Mouse (Mus musculus) stomach, embryonic 14.5 days (tissue): ENCODE results near the gene Dennd1c. TPM values are rescaled to one million over a fixed set of nuclear protein-coding genes. Genes with fewer than 3 reads are reported as not detected.

Experiments used
- ATAC-seq: fragments of 200-750 bp; cut with Nextera tagmentation; 2 replicates; pipeline ENCODE4 v1.8.0; 2017; ENCODE audit warnings: low read depth, moderate TSS enrichment; ENCODE audit not compliant: insufficient number of reproducible peaks, insufficient read depth, low FRiP score
- H3K27ac ChIP-seq: fragments of 300-500 bp; sonication (generic); 2 replicates; pipeline ENCODE4 v1.5.1; 2014; ENCODE audit warnings: mild to moderate bottlenecking, low read length, moderate library complexity, mixed read lengths
- H3K27me3 ChIP-seq: fragments of 300-500 bp; sonication (generic); 2 replicates; pipeline ENCODE4 v1.6.1; 2014; ENCODE audit warnings: low read length, control low read depth, mixed read lengths; ENCODE audit not compliant: control insufficient read depth, insufficient read depth
- H3K36me3 ChIP-seq: fragments of 300-500 bp; sonication (generic); 2 replicates; pipeline ENCODE4 v1.6.1; 2014; ENCODE audit warnings: mild to moderate bottlenecking, control low read depth, low read length, moderate library complexity, mixed read lengths; ENCODE audit not compliant: control insufficient read depth, insufficient read depth
- H3K4me1 ChIP-seq: fragments of 300-500 bp; sonication (generic); 2 replicates; pipeline ENCODE4 v1.6.1; 2014; ENCODE audit warnings: low read length, control low read depth, mixed read lengths; ENCODE audit not compliant: control insufficient read depth, insufficient read depth
- H3K4me2 ChIP-seq: fragments of 300-500 bp; sonication (generic); replicated peaks from 2 replicates; pipeline ENCODE4 v1.6.1; 2014; ENCODE audit warnings: low read depth, low read length, control low read depth
- H3K4me3 ChIP-seq: fragments of 300-500 bp; sonication (generic); 2 replicates; pipeline ENCODE4 v1.5.1; 2014; ENCODE audit warnings: low read depth, low read length, control low read depth
- H3K9ac ChIP-seq: fragments of 300-500 bp; sonication (generic); replicated peaks from 2 replicates; pipeline ENCODE4 v1.6.1; 2014; ENCODE audit warnings: low read depth, mild to moderate bottlenecking, control low read depth, low read length, moderate library complexity, mixed read lengths
- H3K9me3 ChIP-seq: fragments of 300-500 bp; sonication (generic); 2 replicates; pipeline ENCODE4 v1.6.1; 2016; ENCODE audit warnings: low read depth, low read length, control low read depth; ENCODE audit not compliant: control insufficient read depth
- WGBS: fragments of 180-500 bp; shearing (Covaris S2); extraction: QIAGEN DNeasy Blood & Tissue Kit; methylation state at CpG from one replicate; pipeline ENCODE4 v1.1.7; 2014; 5-methylcytosine and 5-hydroxymethylcytosine counted together
- polyA plus RNA-seq: library from polyadenylated mRNA; unstranded; fragments of >200 nt; fragmentation: Nextera tagmentation; extraction: Ambion mirVana; gene quantifications from 2 replicates; pipeline ENCODE4 v1.2.1, GENCODE M21; 2014

Gene Dennd1c
- polyA plus RNA-seq, 1 experiment from 2014 or later: 5.3 TPM

GRCm38 (mm10) chr17:57048816-57049215, 29.5 kb downstream of the Dennd1c start:
- Histone ChIP-seq H3K4me2 (no peak overlapping the region), H3K27me3 (no peaks in the 10 kb centered on the region), H3K4me1 (no peaks in the 10 kb centered on the region), H3K27ac (no peak overlapping the region), H3K4me3 (no peak overlapping the region), H3K36me3 (peaks cover 15% of the 10 kb centered on the region; the same call in 1 of the 2 replicates), H3K9ac (no peak overlapping the region), H3K9me3 (no peaks in the 10 kb centered on the region)
- 95% methylated on average over 3 of the region's 3 CpGs for WGBS
- no peak for ATAC-seq

DNA sequence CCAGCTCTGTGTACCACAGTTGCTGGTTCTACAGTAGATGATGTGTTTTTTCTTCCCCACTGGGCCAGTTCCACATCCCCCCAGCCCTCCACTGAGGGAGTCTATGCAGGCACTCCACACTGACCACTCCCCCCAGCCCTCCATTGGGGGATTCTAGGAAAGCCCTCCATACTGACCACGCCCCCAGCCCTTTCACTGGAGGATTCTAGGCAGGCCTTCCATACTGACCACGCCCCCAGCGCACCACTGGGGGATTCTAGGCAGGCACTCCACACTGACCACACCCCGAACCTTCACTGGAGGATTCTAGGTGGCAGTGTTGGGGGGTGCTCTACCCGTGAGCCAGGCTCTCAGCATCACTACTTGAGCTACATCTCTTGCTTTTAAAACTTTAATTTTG, 30.9 kb downstream of the Dennd1c start:
- no peaks in the 10 kb centered on the region for H3K4me1 ChIP-seq
- H3K9me3 ChIP-seq: no peaks in the 10 kb centered on the region
- no peak overlapping the region for H3K4me2 ChIP-seq
- WGBS: 37% methylated on average over 5 of the region's 5 CpGs
- no peak overlapping the region for H3K9ac ChIP-seq
- no peaks in the 10 kb centered on the region for H3K27me3 ChIP-seq
- peaks cover 8% of the 10 kb centered on the region; the same call in 1 of the 2 replicates for H3K36me3 ChIP-seq
- no peak overlapping the region for H3K27ac ChIP-seq
- ATAC-seq: peak; percentile 49; the same call in 1 of the 2 replicates
- H3K4me3 ChIP-seq: no peak overlapping the region

DNA sequence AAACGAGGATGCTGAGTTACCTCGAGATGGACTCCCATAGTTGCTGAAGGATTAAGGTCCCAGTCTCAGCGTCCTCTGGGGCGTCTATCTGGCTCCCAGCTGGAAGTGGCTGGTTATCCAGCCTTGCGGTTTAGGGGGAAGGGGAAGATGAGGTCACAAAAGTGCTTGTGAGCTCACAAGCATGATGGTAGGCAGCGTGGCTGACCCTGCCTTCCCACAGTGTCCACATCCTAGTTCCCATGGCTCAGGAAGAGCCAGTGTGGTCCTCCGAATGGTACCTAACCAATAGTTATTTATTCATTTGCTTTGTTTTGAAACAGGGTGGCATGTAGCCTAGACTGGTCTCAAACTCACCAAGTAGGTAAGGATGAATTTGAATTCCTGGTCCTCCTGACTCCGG, 36.8 kb downstream of the Dennd1c start, which contains the start of gene Slc25a41:
Gene Slc25a41, minus strand, starts transcription at position 101 of the 400 bp plus-strand sequence.
- no peak within 1 kb of the TSS for H3K4me2 ChIP-seq
- no peaks in the 10 kb centered on the region for H3K27me3 ChIP-seq
- no peak for ATAC-seq
- peaks cover 4% of the 10 kb centered on the region; the same call in 1 of the 2 replicates for H3K36me3 ChIP-seq
- H3K9me3 ChIP-seq: no peaks in the 10 kb centered on the region
- no peak within 1 kb of the TSS for H3K9ac ChIP-seq
- WGBS: 69% methylated on average over 8 of the region's 8 CpGs
- H3K4me3 ChIP-seq: no peak within 1 kb of the TSS
- H3K4me1 ChIP-seq: no peaks in the 10 kb centered on the region
- H3K27ac ChIP-seq: no peak within 1 kb of the TSS

- no peaks in the 10 kb centered on the region for H3K4me1 ChIP-seq
- H3K4me3 ChIP-seq: no peak overlapping the region
- no peak overlapping the region for H3K9ac ChIP-seq
- H3K27ac ChIP-seq: no peak overlapping the region
- H3K9me3 ChIP-seq: no peaks in the 10 kb centered on the region
- H3K36me3 ChIP-seq: no peaks in the 10 kb centered on the region
- H3K27me3 ChIP-seq: no peaks in the 10 kb centered on the region
- H3K4me2 ChIP-seq: no peak overlapping the region
- no peak for ATAC-seq
- 41% methylated on average over 8 of the region's 8 CpGs for WGBS
Measured at GRCm38 (mm10) chr17:57038978-57039377, 39.3 kb downstream of the Dennd1c start.

- Histone ChIP-seq H3K4me2 (peak overlapping the region; percentile 52; the same call in 1 of the 2 replicates), H3K27me3 (no peaks in the 10 kb centered on the region), H3K27ac (no peak overlapping the region), H3K9ac (no peak overlapping the region), H3K9me3 (no peaks in the 10 kb centered on the region), H3K36me3 (peaks cover 9% of the 10 kb centered on the region), H3K4me1 (peaks cover 8% of the 10 kb centered on the region; the same call in 1 of the 2 replicates), H3K4me3 (no peak overlapping the region; the same call in 1 of the 2 replicates)
- ATAC-seq: no peak
- WGBS: 81% methylated on average over 4 of the region's 4 CpGs
Measured at GRCm38 (mm10) chr17:57032854-57033253, 45.5 kb downstream of the Dennd1c start.

- H3K9ac ChIP-seq: peak overlapping the region; percentile 29; the same call in 1 of the 2 replicates
- peak; percentile 96 for ATAC-seq
- no peaks in the 10 kb centered on the region for H3K9me3 ChIP-seq
Measured at GRCm38 (mm10) chr17:57031661-57032420, 46.5 kb downstream of the Dennd1c start.

DNA sequence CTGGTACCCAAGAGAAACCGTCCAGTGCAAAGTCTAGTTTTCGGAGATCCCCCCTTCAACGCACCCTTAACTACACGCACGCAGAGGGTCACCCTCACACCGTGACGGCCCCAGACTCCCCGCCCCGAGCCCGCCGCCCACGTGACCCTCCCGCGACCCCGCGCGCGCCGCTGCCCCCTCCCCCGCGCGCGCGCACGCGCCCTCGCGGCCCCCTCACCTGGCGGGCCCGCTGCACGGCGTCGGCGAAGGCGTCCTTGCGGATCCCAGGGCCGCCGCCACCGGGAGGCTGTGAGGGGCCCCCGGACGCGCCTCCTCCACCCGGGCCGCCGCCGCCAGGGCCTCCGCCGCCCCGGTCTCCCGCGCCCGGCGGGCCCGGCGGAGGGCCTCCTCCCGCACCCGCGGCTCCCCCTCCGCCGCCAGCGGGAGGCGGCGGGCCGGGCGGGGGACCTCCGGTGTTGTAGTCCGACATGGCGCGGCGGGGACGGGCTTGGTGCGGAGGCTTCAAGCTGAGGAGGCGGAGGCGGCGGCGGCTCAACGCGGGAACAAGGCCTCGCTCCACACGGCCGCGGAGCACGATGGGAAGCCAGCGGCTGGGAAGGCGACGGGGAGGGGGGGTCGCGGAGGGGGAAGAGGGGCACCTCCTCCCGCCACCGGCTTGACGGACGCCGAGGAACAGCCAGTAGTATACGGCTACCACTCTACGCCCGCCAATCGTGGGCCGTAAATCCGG, 47.2 kb downstream of the Dennd1c start, which contains the start of gene Khsrp:
Gene Khsrp, minus strand, starts transcription at position 592 of the 730 bp plus-strand sequence.
- peak within 1 kb of the TSS; percentile 86 for H3K27ac ChIP-seq
- peaks cover 26% of the 10 kb centered on the region for H3K36me3 ChIP-seq
- peak within 1 kb of the TSS; percentile 96 for H3K4me2 ChIP-seq
- peaks cover 8% of the 10 kb centered on the region; the same call in 1 of the 2 replicates for H3K4me1 ChIP-seq
- peak within 1 kb of the TSS; percentile 99 for H3K9ac ChIP-seq
- ATAC-seq: no peak
- H3K9me3 ChIP-seq: no peaks in the 10 kb centered on the region
- peak within 1 kb of the TSS; percentile 76 for H3K4me3 ChIP-seq
- WGBS: under 1% methylated on average over 87 of the region's 99 CpGs
- H3K27me3 ChIP-seq: no peaks in the 10 kb centered on the region

More at GRCm38 (mm10) chr17:57031661-57032420, 46.5 kb downstream of the Dennd1c start:
- H3K27ac ChIP-seq: peak overlapping the region; percentile 86
- H3K4me3 ChIP-seq: peak overlapping the region; percentile 35
- H3K4me1 ChIP-seq: peaks cover 8% of the 10 kb centered on the region; the same call in 1 of the 2 replicates
- H3K4me2 ChIP-seq: peak overlapping the region; percentile 52
- peaks cover 19% of the 10 kb centered on the region for H3K36me3 ChIP-seq
- H3K27me3 ChIP-seq: no peaks in the 10 kb centered on the region
- WGBS: under 1% methylated on average over 38 of the region's 38 CpGs

DNA sequence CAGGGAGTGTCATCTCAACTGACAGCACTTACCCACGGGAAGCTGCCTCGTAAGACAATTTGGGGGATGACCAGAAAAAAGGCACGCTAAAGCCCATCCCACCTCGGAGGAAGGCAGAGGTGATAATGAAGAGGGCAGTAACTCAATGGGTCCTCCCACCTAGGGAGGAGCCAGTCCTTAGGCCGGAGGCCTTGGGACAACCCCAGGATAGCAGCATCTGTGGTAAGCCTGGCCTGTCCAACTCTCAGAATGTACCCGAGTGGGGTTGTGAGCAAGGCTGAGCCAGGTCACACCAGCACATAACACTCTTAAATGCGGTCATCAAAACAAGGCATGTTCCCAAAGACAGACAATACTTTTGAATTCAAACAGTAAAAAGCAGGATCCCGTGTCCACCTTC, 48.6 kb downstream of the Dennd1c start:
- Histone ChIP-seq H3K27me3 (no peaks in the 10 kb centered on the region), H3K4me3 (peak overlapping the region; percentile 76), H3K4me2 (peak overlapping the region; percentile 96), H3K27ac (no peak overlapping the region), H3K36me3 (peaks cover 40% of the 10 kb centered on the region), H3K4me1 (peaks cover 8% of the 10 kb centered on the region; the same call in 1 of the 2 replicates), H3K9me3 (no peaks in the 10 kb centered on the region), H3K9ac (peak overlapping the region; percentile 99; the same call in 1 of the 2 replicates)
- 32% methylated on average over 8 of the region's 8 CpGs for WGBS
- ATAC-seq: no peak
